Mouse (Mus musculus): ENCODE data around the gene Ngly1. TPM values are rescaled to one million over a fixed set of nuclear protein-coding genes. Genes with fewer than 3 reads are reported as not detected.

Ngly1 gene
- 54.7 TPM for polyA plus RNA-seq (2017; shearing (Covaris generic))

DNA sequence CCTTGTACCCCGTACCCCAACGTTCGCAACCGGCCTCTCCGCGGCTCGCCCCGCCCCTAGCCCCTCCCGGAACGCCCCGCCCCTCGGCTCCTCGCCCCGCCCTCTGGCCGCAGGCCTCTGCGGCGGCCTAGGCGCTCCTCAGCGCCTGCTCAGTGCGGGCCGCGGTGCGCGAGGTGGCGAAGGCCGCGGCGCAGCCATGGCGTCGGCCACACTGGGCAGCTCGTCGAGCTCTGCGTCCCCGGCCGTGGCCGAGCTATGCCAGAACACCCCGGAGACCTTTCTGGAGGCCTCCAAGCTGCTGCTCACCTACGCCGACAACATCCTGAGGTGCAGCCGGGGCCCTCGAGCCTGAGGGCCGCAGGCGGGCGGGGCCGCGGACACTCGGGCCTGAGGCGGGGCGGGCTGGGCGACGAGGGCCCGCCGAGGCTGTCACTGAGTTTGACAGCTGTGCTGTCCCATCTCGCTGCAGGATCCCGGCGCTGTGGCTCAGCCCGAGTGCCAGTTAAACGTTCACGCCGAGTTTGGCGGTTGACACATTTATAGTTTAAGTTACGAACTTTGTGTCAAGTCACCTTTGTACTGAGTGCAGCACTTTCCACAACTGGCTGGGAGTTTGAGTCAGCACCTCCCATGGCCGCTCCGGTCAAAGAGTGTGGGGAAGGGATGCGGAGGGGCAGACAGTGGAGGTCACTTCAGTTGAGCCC is at the start of gene Ngly1, which contains the start of gene Oxsm:
Gene Ngly1, plus strand, starts transcription at position 110 of the 704 bp plus-strand sequence.
Gene Oxsm, minus strand, starts transcription at position 638 of the 704 bp plus-strand sequence.

Other genes with a start within 250 kb of the Ngly1 start
- 8.6 TPM for gene Oxsm, start 528 bp downstream of the Ngly1 start, polyA plus RNA-seq (2017; shearing (Covaris generic))
- gene Top2b, start 115.9 kb downstream of the Ngly1 start, polyA plus RNA-seq (2017; shearing (Covaris generic)): 33.4 TPM

Data from CD4-positive, CD25-positive, alpha-beta regulatory T cell, adult 9 weeks (primary cell).